Mouse (Mus musculus) forebrain, embryonic 10.5 days (tissue): ENCODE results near the gene Ankrd28. TPM values are rescaled to one million over a fixed set of nuclear protein-coding genes. Genes with fewer than 3 reads are reported as not detected.
"Not testable (repeated sequence)": the region's sequence is repeated elsewhere in the genome, so short reads cannot be mapped to it uniquely, and the experiment has no call there.

ENCODE experiments used
- DNase-seq: peaks from one replicate; pipeline ENCODE4 v3.0.0-alpha.2; 2017; ENCODE audit warnings: low spot score; ENCODE audit errors: extremely low spot score
- H3K27ac ChIP-seq: fragments of 300-500 bp; sonication (generic); 2 replicates; pipeline ENCODE4 v1.5.1; 2016; ENCODE audit warnings: mild to moderate bottlenecking
- H3K27me3 ChIP-seq: fragments of 300-500 bp; sonication (generic); 2 replicates; pipeline ENCODE4 v1.6.1; 2016; ENCODE audit warnings: mild to moderate bottlenecking; ENCODE audit not compliant: poor library complexity, severe bottlenecking
- H3K36me3 ChIP-seq: fragments of 300-500 bp; sonication (generic); replicated peaks from 2 replicates; pipeline ENCODE4 v1.6.1; 2016; ENCODE audit warnings: mild to moderate bottlenecking, moderate library complexity
- H3K4me1 ChIP-seq: fragments of 300-500 bp; sonication (generic); 2 replicates; pipeline ENCODE4 v1.6.1; 2016
- H3K4me3 ChIP-seq: fragments of 300-500 bp; sonication (generic); 2 replicates; pipeline ENCODE4 v1.5.1; 2016; ENCODE audit warnings: mild to moderate bottlenecking, moderate library complexity
- H3K9me3 ChIP-seq: fragments of 300-500 bp; sonication (generic); 2 replicates; pipeline ENCODE4 v1.6.1; 2016; ENCODE audit warnings: mild to moderate bottlenecking, moderate library complexity
- WGBS: fragments of 180-500 bp; shearing (Covaris S2); methylation state at CpG from one replicate; pipeline ENCODE4 v1.1.7; 2016; 5-methylcytosine and 5-hydroxymethylcytosine counted together
- polyA plus RNA-seq: library from polyadenylated mRNA; unstranded; fragments of >200 nt; fragmentation: Nextera tagmentation; extraction: Ambion mirVana; gene quantifications from 2 replicates; pipeline ENCODE4 v1.2.1, GENCODE M21; 2016

The Ankrd28 gene
- polyA plus RNA-seq = 13.3 and 14.1 TPM in 2 replicates

DNA sequence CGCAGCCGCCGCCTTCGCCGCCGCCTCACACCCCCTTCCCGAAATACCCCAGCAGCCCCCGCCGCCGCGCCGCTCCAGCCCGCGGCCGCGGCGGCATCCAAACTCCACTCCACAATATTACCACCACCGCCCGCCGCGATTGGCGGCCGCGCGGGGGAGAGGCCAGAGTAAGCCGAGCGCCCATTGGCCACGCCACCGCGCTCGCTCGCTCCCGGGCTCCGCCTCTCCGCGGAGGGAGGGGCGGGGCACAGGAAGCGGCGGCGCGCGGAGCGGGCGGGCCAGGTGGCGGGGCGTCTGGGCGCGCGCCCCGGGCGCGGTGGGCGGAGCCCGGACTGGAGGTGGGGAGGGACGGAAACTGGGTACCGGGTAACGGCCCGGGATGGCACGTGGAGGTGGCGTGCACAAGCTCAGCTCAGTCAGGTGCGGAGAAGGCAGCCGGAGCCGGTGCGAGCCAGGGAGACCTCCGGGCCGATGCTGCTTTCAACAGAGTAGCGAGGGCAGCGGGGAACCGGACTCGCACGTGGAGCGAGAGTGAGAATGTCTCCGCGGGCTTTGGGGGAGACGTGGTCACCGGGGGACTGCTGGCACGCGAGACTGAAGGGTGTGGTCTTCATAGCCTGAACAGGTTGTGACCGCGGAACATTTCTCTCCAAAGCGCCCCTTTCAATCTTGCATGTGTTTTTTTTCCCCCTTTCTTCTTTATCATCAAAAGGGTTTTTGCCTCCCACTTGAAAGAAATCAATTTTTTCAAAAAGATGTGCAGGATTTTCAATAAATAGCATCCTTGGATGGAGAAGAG lies at the start of gene Ankrd28:
TSS of gene Ankrd28 (minus strand) at position 81 of the 799 bp plus-strand sequence.
- H3K27me3 ChIP-seq = no peaks in the 10 kb centered on the region
- WGBS = under 1% methylated on average over 80 of the region's 81 CpGs
- DNase-seq = peak; percentile 89
- H3K36me3 ChIP-seq = peaks cover 4% of the 10 kb centered on the region; the same call in 1 of the 2 replicates
- H3K4me1 ChIP-seq = peaks cover 37% of the 10 kb centered on the region
- no peaks in the 10 kb centered on the region for H3K9me3 ChIP-seq
- H3K27ac ChIP-seq = peak within 1 kb of the TSS; percentile 96
- peak within 1 kb of the TSS; percentile 93 for H3K4me3 ChIP-seq

- Histone ChIP-seq H3K9me3 (no peaks in the 10 kb centered on the region), H3K36me3 (no peaks in the 10 kb centered on the region), H3K27me3 (no peaks in the 10 kb centered on the region), H3K4me3 (no peak overlapping the region), H3K27ac (no peak overlapping the region), H3K4me1 (no peaks in the 10 kb centered on the region)
- DNase-seq = no peak
- WGBS = 90% methylated on average over 6 of the region's 6 CpGs
Measured at GRCm38 (mm10) chr14:31879456-31879855, 49.0 kb upstream of the Ankrd28 start.

DNA sequence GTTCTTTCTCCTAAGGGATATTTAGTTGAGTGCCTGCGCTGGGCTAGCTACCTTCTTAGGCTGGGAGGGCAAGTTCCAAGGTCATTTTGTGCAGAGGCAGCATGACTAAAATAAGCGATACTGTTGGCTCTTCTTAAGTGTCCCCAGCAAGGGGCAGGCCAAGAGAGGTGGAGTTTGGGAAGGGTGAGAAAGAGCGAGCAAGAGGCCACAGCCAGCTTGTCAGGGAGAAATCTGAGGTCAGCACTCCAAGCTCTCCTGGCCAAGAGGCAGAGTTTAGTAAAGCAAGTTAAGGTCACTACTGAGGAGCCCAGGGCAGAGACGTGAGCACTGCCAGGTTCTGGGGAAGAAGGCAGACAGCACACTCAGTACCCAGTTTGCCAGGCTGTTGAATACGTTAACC lies 41.7 kb upstream of the Ankrd28 start:
- Histone ChIP-seq H3K27me3 (no peaks in the 10 kb centered on the region), H3K9me3 (peaks cover 4% of the 10 kb centered on the region; the same call in 1 of the 2 replicates), H3K27ac (no peak overlapping the region), H3K4me1 (no peaks in the 10 kb centered on the region), H3K36me3 (no peaks in the 10 kb centered on the region), H3K4me3 (no peak overlapping the region)
- 83% methylated on average over 5 of the region's 5 CpGs for WGBS
- DNase-seq = no peak

- H3K36me3 ChIP-seq = 0 out of 2 replicates have a peak, but pooled peaks cover 3% of the 10 kb centered on the region
- 94% methylated on average over 5 of the region's 5 CpGs for WGBS
- H3K4me1 ChIP-seq = no peaks in the 10 kb centered on the region
- H3K27ac ChIP-seq = no peak overlapping the region
- no peak overlapping the region for H3K4me3 ChIP-seq
- DNase-seq = no peak
- H3K27me3 ChIP-seq = no peaks in the 10 kb centered on the region
- peaks cover 21% of the 10 kb centered on the region for H3K9me3 ChIP-seq
Measured at GRCm38 (mm10) chr14:31870436-31870835, 40.0 kb upstream of the Ankrd28 start.

GRCm38 (mm10) chr14:31868591-31868990 lies 38.1 kb upstream of the Ankrd28 start:
- Histone ChIP-seq H3K27me3 (no peaks in the 10 kb centered on the region), H3K4me3 (no peak overlapping the region), H3K9me3 (peaks cover 34% of the 10 kb centered on the region), H3K27ac (no peak overlapping the region), H3K36me3 (0 out of 2 replicates have a peak, but pooled peaks cover 3% of the 10 kb centered on the region), H3K4me1 (no peaks in the 10 kb centered on the region)
- WGBS = 77% methylated on average over 1 of the region's 1 CpGs
- DNase-seq = no peak

GRCm38 (mm10) chr14:31866366-31866765 lies 35.9 kb upstream of the Ankrd28 start:
- H3K27me3 ChIP-seq, H3K36me3 ChIP-seq, H3K27ac ChIP-seq, H3K4me3 ChIP-seq, H3K4me1 ChIP-seq, DNase-seq: not testable (repeated sequence)
- H3K9me3 ChIP-seq = peaks cover 55% of the 10 kb centered on the region
- 93% methylated on average over 10 of the region's 10 CpGs for WGBS

DNA sequence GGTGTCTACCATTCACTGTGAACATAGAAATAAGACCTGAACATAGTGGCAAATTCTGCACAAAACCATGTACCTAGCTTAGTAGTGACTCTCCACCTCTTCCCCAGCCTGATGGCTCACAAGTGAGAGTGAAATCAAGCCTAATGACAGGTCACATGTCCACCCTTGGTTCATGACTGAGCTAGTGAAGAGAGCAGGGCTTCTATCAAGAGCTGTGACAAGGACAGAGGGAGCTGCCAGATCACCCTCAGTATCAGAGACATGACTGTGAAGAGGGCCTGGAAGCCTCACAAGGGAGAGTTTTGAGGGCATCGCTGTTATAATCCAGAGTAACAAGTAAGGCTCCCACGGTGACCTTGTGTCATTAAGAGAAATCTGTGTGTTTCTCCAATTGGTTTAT lies 28.2 kb upstream of the Ankrd28 start:
- H3K36me3 ChIP-seq = no peaks in the 10 kb centered on the region
- no peak for DNase-seq
- no peak overlapping the region for H3K4me3 ChIP-seq
- H3K27ac ChIP-seq = no peak overlapping the region
- H3K4me1 ChIP-seq = peaks cover 10% of the 10 kb centered on the region
- no peaks in the 10 kb centered on the region for H3K27me3 ChIP-seq
- H3K9me3 ChIP-seq = peaks cover 22% of the 10 kb centered on the region
- WGBS = 92% methylated on average over 2 of the region's 2 CpGs

DNA sequence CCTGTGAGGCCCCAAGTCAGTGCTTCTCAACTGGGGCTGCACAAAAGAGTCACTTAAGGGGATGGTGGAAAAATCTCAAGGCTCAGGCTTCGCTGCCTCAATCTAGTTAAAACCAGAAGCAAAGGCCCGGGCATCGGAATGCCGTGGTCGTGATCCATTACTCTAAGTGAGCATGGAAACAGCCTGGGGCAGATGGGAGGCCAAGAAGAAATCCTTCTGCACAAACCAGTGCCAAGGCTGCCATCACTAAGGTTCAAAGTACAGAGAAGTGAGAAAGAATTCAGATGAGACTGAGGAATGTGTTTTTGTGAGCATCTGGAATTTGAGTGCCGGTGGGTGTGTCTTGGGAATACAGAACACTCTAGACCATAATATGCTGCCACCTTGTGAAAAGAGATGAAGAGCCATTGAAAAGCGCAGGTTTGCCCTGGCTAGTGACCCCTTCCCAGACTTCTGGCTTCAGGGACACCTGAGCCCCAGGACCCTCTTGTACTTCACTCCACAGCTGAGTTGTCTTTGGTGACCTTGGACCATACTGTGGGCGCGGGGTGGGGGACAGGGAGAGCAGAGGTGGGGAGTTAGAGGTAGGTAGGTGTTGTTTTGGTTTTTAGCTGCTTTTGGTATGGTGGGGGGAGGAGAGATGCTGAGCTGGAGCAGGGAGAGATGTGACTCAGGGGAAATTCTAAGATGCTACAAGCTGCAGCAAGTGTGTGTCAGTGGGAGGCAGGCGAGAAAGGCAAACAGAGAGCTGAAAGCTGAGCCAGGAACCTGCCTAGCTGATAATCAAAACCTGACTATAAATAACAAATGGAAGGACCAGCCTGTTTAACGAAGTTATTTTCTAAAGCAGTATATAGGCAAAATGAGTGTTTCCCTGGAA lies 26.9 kb upstream of the Ankrd28 start:
- Histone ChIP-seq H3K36me3 (no peaks in the 10 kb centered on the region), H3K9me3 (peaks cover 9% of the 10 kb centered on the region), H3K4me1 (peaks cover 13% of the 10 kb centered on the region), H3K4me3 (no peak overlapping the region), H3K27me3 (no peaks in the 10 kb centered on the region), H3K27ac (peak overlapping the region; percentile 41)
- 79% methylated on average over 11 of the region's 11 CpGs for WGBS
- DNase-seq = no peak

GRCm38 (mm10) chr14:31856007-31856406 lies 25.6 kb upstream of the Ankrd28 start:
- H3K9me3 ChIP-seq = no peaks in the 10 kb centered on the region
- H3K4me1 ChIP-seq = peaks cover 14% of the 10 kb centered on the region
- no peak for DNase-seq
- 85% methylated on average over 5 of the region's 5 CpGs for whole genome bisulfite sequencing
- no peak overlapping the region for H3K4me3 ChIP-seq
- no peaks in the 10 kb centered on the region for H3K27me3 ChIP-seq
- no peak overlapping the region for H3K27ac ChIP-seq
- no peaks in the 10 kb centered on the region for H3K36me3 ChIP-seq

GRCm38 (mm10) chr14:31854667-31855066 lies 24.2 kb upstream of the Ankrd28 start:
- Histone ChIP-seq H3K4me3 (no peak overlapping the region), H3K36me3 (no peaks in the 10 kb centered on the region), H3K9me3 (no peaks in the 10 kb centered on the region), H3K4me1 (peaks cover 16% of the 10 kb centered on the region), H3K27ac (no peak overlapping the region), H3K27me3 (no peaks in the 10 kb centered on the region)
- 84% methylated on average over 4 of the region's 4 CpGs for WGBS
- DNase-seq = no peak

DNA sequence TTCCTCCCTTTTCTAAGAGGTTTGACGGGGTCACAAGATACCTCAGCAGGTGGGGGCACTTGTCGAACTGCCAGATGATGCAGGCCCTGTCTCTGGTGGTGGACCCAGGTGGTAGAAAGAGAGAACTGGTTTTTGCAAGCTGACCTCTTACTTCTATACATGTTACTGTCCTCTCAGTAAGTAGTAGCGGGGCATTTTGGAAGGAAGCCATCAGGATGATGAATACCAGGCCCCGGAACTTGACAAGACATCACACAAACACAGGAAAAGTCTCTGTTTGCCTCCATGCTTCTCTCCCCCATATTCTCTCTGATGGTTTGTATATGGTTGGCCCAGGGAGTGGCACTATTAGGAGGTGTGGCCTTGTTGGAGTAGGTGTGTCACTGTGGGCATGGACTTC lies 13.1 kb upstream of the Ankrd28 start:
- Histone ChIP-seq H3K27ac (no peak overlapping the region), H3K27me3 (no peaks in the 10 kb centered on the region), H3K4me3 (no peak overlapping the region), H3K36me3 (no peaks in the 10 kb centered on the region), H3K9me3 (no peaks in the 10 kb centered on the region; the same call in 1 of the 2 replicates), H3K4me1 (no peaks in the 10 kb centered on the region)
- WGBS = 93% methylated on average over 4 of the region's 4 CpGs
- no peak for DNase-seq

DNA sequence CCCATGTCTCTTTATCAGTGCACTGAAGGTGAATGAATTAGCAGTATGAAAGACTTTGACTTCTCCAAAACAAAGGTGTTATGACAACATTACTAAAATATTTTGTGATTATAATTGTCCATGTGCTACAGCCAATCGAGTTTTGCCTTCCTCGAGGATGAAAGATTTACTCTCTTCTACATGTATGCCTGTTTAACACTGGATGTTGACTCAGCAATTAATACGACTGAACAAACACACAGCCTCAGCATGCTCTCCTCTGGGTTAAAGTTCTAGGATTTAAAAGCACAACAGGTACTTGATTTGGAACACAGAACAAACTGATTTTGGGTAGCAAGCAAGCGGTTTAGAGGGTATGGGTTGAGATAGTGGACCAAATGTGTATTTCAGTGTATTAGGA lies 1.6 kb upstream of the Ankrd28 start:
- DNase-seq = no peak
- Histone ChIP-seq H3K4me1 (peaks cover 34% of the 10 kb centered on the region), H3K9me3 (peaks cover 10% of the 10 kb centered on the region), H3K36me3 (peaks cover 3% of the 10 kb centered on the region; the same call in 1 of the 2 replicates), H3K4me3 (peak overlapping the region; percentile 93), H3K27me3 (no peaks in the 10 kb centered on the region), H3K27ac (no peak overlapping the region)
- WGBS = 61% methylated on average over 4 of the region's 4 CpGs

DNA sequence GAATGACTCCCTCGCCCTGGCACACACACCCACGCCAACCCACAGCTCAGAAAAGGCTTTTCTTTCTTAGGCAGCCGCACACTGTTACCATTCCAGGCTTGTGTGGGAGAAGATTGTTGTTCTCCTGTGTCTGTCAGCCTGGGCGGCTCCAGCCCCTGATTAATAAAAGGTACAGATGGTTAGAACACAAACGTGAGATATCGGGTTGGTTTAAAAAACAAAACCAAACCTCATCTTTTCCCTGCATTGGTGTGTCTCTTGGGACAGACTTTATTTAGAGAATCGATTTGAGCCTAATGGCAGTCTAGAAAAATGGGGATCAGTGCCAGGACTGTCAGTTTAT lies 890 bp upstream of the Ankrd28 start:
- Histone ChIP-seq H3K4me1 (peaks cover 37% of the 10 kb centered on the region), H3K36me3 (peaks cover 3% of the 10 kb centered on the region; the same call in 1 of the 2 replicates), H3K27ac (peak overlapping the region; percentile 96), H3K27me3 (no peaks in the 10 kb centered on the region), H3K4me3 (peak overlapping the region; percentile 93), H3K9me3 (peaks cover 3% of the 10 kb centered on the region; the same call in 1 of the 2 replicates)
- WGBS = 12% methylated on average over 7 of the region's 7 CpGs
- DNase-seq = no peak
